Mouse (Mus musculus): ENCODE data around the gene Hebp2.

GRCm38 (mm10) chr10:18491952-18492351 lies 53.9 kb downstream of the Hebp2 start:
- no peak for TF ChIP-seq CTCF (IDR thresholded peaks at IDR 0.05; ENCODE audit: insufficient read depth, low read depth, low read length)
- TF ChIP-seq POLR2A (IDR thresholded peaks at IDR 0.05; ENCODE audit: insufficient read depth, low read depth, low read length): no peak
